Mouse (Mus musculus) ES-Bruce4 (cell line): ENCODE results near the gene Itgb3bp. TPM values are rescaled to one million over a fixed set of nuclear protein-coding genes. Genes with fewer than 3 reads are reported as not detected.

Experiments
- H3K27ac ChIP-seq: 2 replicates; pipeline ENCODE4 v1.5.1; 2012; ENCODE audit warnings: low read length, inconsistent platforms; ENCODE audit not compliant: insufficient read depth
- H3K27me3 ChIP-seq: 2 replicates; pipeline ENCODE4 v1.6.1; 2012; ENCODE audit warnings: mild to moderate bottlenecking, low read length, inconsistent platforms; ENCODE audit not compliant: control insufficient read depth, poor library complexity, insufficient read depth, severe bottlenecking
- H3K36me3 ChIP-seq: 2 replicates; pipeline ENCODE4 v1.6.1; 2012; ENCODE audit warnings: inconsistent platforms, mild to moderate bottlenecking, low read length, moderate library complexity; ENCODE audit not compliant: control insufficient read depth, poor library complexity, insufficient read depth, severe bottlenecking
- H3K4me1 ChIP-seq: one replicate; pipeline ENCODE4 v1.8.1; 2011; ENCODE audit warnings: low read length; ENCODE audit not compliant: control insufficient read depth, insufficient read depth
- H3K4me3 ChIP-seq: 2 replicates; pipeline ENCODE4 v1.5.1; 2011; ENCODE audit warnings: low read depth, mild to moderate bottlenecking, low read length
- H3K9ac ChIP-seq: 2 replicates; pipeline ENCODE4 v1.6.1; 2012; ENCODE audit warnings: low read depth, mild to moderate bottlenecking, inconsistent platforms; ENCODE audit not compliant: poor library complexity, severe bottlenecking
- H3K9me3 ChIP-seq: replicated peaks from 2 replicates; pipeline ENCODE4 v1.6.1; 2012; ENCODE audit warnings: mild to moderate bottlenecking, low read length, inconsistent platforms; ENCODE audit not compliant: control insufficient read depth, poor library complexity, insufficient read depth, severe bottlenecking
- CTCF ChIP-seq: IDR thresholded peaks from one replicate; pipeline ENCODE4 v1.8.1; 2011; ENCODE audit warnings: low read depth, low read length
- EP300 ChIP-seq: IDR thresholded peaks from 2 replicates; pipeline ENCODE4 v1.6.1; 2011; ENCODE audit warnings: low read depth, low read length; ENCODE audit not compliant: insufficient read depth
- POLR2A ChIP-seq: IDR thresholded peaks from one replicate; pipeline ENCODE4 v1.8.1; 2011; ENCODE audit warnings: low read length; ENCODE audit not compliant: insufficient read depth
- polyA plus RNA-seq: library from polyadenylated mRNA; stranded (reverse); fragments of >200 nt; gene quantifications from 2 replicates; pipeline ENCODE4 v1.2.4, GENCODE M21; 2011; ENCODE audit warnings: low read depth; ENCODE audit not compliant: missing spikeins, insufficient read depth, insufficient read length

Itgb3bp gene
- polyA plus RNA-seq, 1 experiment: 17.8 TPM

GRCm38 (mm10) chr4:99725914-99726451 lies 203.6 kb downstream of the Itgb3bp start:
- H3K36me3 ChIP-seq: peaks cover 34% of the 10 kb centered on the region
- TF ChIP-seq CTCF (no peak), POLR2A (no peak), EP300 (no peak)
- H3K9me3 ChIP-seq: peaks cover 12% of the 10 kb centered on the region
- H3K27ac ChIP-seq: no peak overlapping the region
- H3K4me1 ChIP-seq: no peaks in the 10 kb centered on the region
- no peaks in the 10 kb centered on the region for H3K27me3 ChIP-seq
- no peak overlapping the region for H3K4me3 ChIP-seq
- H3K9ac ChIP-seq: no peak overlapping the region

GRCm38 (mm10) chr4:99724331-99724730 lies 205.3 kb downstream of the Itgb3bp start:
- TF ChIP-seq POLR2A (no peak), EP300 (no peak), CTCF (no peak)
- H3K9me3 ChIP-seq: peaks cover 2% of the 10 kb centered on the region
- peaks cover 42% of the 10 kb centered on the region for H3K36me3 ChIP-seq
- no peak overlapping the region for H3K9ac ChIP-seq
- H3K4me3 ChIP-seq: no peak overlapping the region
- no peaks in the 10 kb centered on the region for H3K27me3 ChIP-seq
- H3K4me1 ChIP-seq: no peaks in the 10 kb centered on the region
- H3K27ac ChIP-seq: no peak overlapping the region

DNA sequence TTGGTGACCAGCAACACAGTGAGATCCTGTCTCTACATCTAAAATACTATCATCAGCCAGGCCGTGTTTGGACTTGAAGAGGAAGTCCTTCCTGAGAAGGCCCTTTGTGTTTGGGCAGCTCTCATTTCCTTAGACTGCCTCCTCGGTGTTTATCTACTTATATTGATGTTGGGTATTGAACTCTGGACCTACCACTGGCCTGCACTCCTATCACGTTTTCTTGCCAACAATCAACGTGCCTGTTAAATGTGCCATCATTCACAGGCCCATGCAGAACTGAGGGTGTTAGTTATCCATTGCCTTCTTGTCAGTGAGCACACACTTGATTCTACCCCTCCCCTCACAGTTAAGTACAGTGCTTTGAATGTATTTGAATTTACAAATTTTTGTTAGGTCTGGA lies 211.7 kb downstream of the Itgb3bp start:
- H3K4me1 ChIP-seq: no peaks in the 10 kb centered on the region
- H3K27ac ChIP-seq: no peak overlapping the region
- H3K36me3 ChIP-seq: peaks cover 24% of the 10 kb centered on the region
- H3K27me3 ChIP-seq: no peaks in the 10 kb centered on the region
- TF ChIP-seq CTCF (no peak), POLR2A (no peak), EP300 (no peak)
- no peaks in the 10 kb centered on the region for H3K9me3 ChIP-seq
- H3K9ac ChIP-seq: no peak overlapping the region
- no peak overlapping the region for H3K4me3 ChIP-seq

GRCm38 (mm10) chr4:99715783-99716416 lies 213.7 kb downstream of the Itgb3bp start:
- Histone ChIP-seq H3K9me3 (no peaks in the 10 kb centered on the region), H3K9ac (peak overlapping the region; percentile 76), H3K4me1 (no peaks in the 10 kb centered on the region), H3K27me3 (no peaks in the 10 kb centered on the region), H3K36me3 (peaks cover 19% of the 10 kb centered on the region), H3K4me3 (peak overlapping the region; percentile 84), H3K27ac (no peak overlapping the region)
- no peak for TF ChIP-seq EP300
- TF ChIP-seq POLR2A: no peak
- no peak for TF ChIP-seq CTCF

Other genes starting within 250 kb of the Itgb3bp start
- 49.4 and 49.5 TPM in 2 replicates for gene Alg6, start 214.1 kb downstream of the Itgb3bp start, polyA plus RNA-seq
- gene Efcab7, start 100.6 kb downstream of the Itgb3bp start, polyA plus RNA-seq: 10.9 and 12.1 TPM in 2 replicates
- gene Pgm1, start 399 bp downstream of the Itgb3bp start, polyA plus RNA-seq: 36.2 and 39.0 TPM in 2 replicates
- 0.27 and 0.73 TPM in 2 replicates for gene Ror1, start 166.0 kb upstream of the Itgb3bp start, polyA plus RNA-seq